Comparison of ENCODE assay signal across 8 mouse cellular contexts in the genomic region with DNA sequence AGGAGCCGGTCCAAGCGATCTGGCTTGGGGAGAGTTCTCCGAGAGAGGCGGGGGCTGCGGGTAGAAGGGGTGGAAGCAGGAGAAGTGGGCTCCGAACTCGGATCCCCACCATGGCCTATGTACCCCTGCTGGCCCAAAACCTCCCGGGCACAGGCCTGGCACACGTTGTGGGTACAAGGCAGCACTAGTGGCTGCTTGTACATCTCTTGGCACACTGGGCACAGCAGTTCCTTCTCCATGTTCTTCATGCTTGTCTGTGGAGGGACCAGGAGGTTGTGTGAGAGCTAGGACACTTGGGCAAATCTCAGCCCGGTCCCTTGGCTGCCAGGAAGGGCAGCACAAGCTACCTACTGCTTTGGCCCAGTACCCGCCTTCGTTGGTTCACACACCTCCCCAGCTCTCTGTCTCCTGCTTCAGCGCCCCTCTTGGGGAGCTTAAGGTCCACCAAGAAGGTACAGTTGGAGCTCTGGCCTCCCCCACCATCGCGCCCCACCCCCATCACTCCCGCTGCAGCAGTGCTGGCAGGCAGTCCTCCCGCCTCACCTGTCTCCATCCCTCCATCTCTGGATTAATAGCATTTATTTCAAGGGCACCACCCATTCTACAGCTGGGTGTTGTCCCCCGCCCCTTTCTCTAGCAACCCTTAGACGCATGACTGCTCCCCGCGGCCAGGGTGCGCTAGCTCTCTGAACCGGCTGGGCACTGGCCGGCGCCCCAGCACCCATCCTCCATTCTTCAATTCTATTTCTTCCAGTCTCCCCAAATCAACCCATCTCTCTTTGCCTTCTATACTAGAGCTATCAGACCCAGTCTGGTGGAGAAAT. TPM values are rescaled to one million over a fixed set of nuclear protein-coding genes. Genes with fewer than 3 reads are reported as not detected.
DNase-seq lines count a peak whose midpoint lies in the region; ATAC-seq and TF ChIP-seq lines count a peak whose summit lies in the region.

No protein-coding gene starts in this region.

- no peak overlapping the region for H3K4me3 ChIP-seq in liver, adult 2 months (ENCODE audit: insufficient read depth, low read depth, low read length)
- peak overlapping the region; percentile 27 to 30 for H3K4me3 ChIP-seq in heart, embryonic 14.5 days (ENCODE audit: control insufficient read depth in 1 of 2, insufficient read depth in 1 of 2, low read depth in 1 of 2, low read length in 2 of 2)
- H3K4me3 ChIP-seq in midbrain, embryonic 14.5 days (replicated peaks; ENCODE audit: low read depth, low read length), result peak overlapping the region; percentile 63

- no peaks in the 10 kb centered on the region for H3K9me3 ChIP-seq in heart, embryonic 14.5 days (ENCODE audit: control insufficient read depth, low read length)
- H3K9me3 ChIP-seq in midbrain, embryonic 14.5 days (ENCODE audit: control insufficient read depth, low read length), result no peaks in the 10 kb centered on the region

- no peak for ATAC-seq in heart, embryonic 14.5 days (ENCODE audit: insufficient number of reproducible peaks, insufficient read depth, low FRiP score, low read depth)
- ATAC-seq in midbrain, embryonic 14.5 days (ENCODE audit: low FRiP score, low TSS enrichment), result peak; percentile 17

- H3K27ac ChIP-seq in liver, adult 2 months (replicated peaks; ENCODE audit: insufficient read depth, low read depth, low read length), result no peak overlapping the region
- no peak overlapping the region for H3K27ac ChIP-seq in heart, embryonic 14.5 days (replicated peaks in 1 of 2; ENCODE audit: control insufficient read depth in 1 of 2, insufficient read depth in 1 of 2, low read depth in 2 of 2, low read length in 2 of 2)
- H3K27ac ChIP-seq in midbrain, embryonic 14.5 days (replicated peaks; ENCODE audit: low read depth, low read length), result peak overlapping the region; percentile 96

- TF ChIP-seq POLR2A in liver, adult 2 months (IDR thresholded peaks at IDR 0.05; ENCODE audit: extremely low read depth, insufficient read depth, low read length), result no peak
- no peak for TF ChIP-seq POLR2A in brain, embryonic 14.5 days (IDR thresholded peaks at IDR 0.05; ENCODE audit: borderline replicate concordance, extremely low read depth, insufficient read depth, insufficient read length, poor library complexity, severe bottlenecking)

- peak overlapping the region; percentile 88 for H3K4me2 ChIP-seq in heart, embryonic 14.5 days (ENCODE audit: low read length)
- H3K4me2 ChIP-seq in midbrain, embryonic 14.5 days (ENCODE audit: low read length), result peak overlapping the region; percentile 84

- no peaks in the 10 kb centered on the region for H3K36me3 ChIP-seq in liver, adult 2 months (ENCODE audit: control insufficient read depth, insufficient read depth, low read length)
- H3K36me3 ChIP-seq in heart, embryonic 14.5 days (ENCODE audit: control insufficient read depth, insufficient read depth, low read length), result peaks cover 6% of the 10 kb centered on the region
- peaks cover 39% of the 10 kb centered on the region for H3K36me3 ChIP-seq in midbrain, embryonic 14.5 days (ENCODE audit: control insufficient read depth, insufficient read depth, low read length)

- no peaks in the 10 kb centered on the region for H3K79me2 ChIP-seq in liver, adult 2 months (ENCODE audit: control insufficient read depth, insufficient read depth, low read length)

- peaks cover 12% of the 10 kb centered on the region; the same call in 1 of the 2 replicates for H3K4me1 ChIP-seq in liver, adult 2 months (ENCODE audit: control insufficient read depth, insufficient read depth, low read length)
- H3K4me1 ChIP-seq in heart, embryonic 14.5 days (ENCODE audit: control insufficient read depth in 2 of 2, insufficient read depth in 2 of 2, low read length in 2 of 2), result peaks cover 8 to 29% of the 10 kb centered on the region in 2 experiments
- H3K4me1 ChIP-seq in midbrain, embryonic 14.5 days (ENCODE audit: control insufficient read depth, insufficient read depth, low read length), result peaks cover 36% of the 10 kb centered on the region

- TF ChIP-seq CTCF in liver, adult 2 months (IDR thresholded peaks at IDR 0.05; ENCODE audit: low read depth, low read length), result 0 out of 2 replicates have a peak, but pooled peaks have one; percentile 27
- peak; percentile 31; the same call in 1 of the 2 replicates for TF ChIP-seq CTCF in brain, embryonic 14.5 days (IDR thresholded peaks at IDR 0.05; ENCODE audit: borderline replicate concordance, extremely low read depth, insufficient read depth, insufficient read length)

- H3K27me3 ChIP-seq in liver, adult 2 months (ENCODE audit: control insufficient read depth, insufficient read depth, low read length), result no peaks in the 10 kb centered on the region
- H3K27me3 ChIP-seq in heart, embryonic 14.5 days (ENCODE audit: control insufficient read depth, insufficient read depth, low read length), result peaks cover 25% of the 10 kb centered on the region
- no peaks in the 10 kb centered on the region for H3K27me3 ChIP-seq in midbrain, embryonic 14.5 days (ENCODE audit: control insufficient read depth, insufficient read depth, low read length)

- 36% methylated on average over 25 of the region's 25 CpGs for WGBS in liver, adult 2 months
- WGBS in heart, embryonic 14.5 days, result 13% methylated on average over 25 of the region's 25 CpGs
- WGBS in midbrain, embryonic 14.5 days, result 9% methylated on average over 25 of the region's 25 CpGs

- no peak overlapping the region for H3K9ac ChIP-seq in liver, adult 2 months (ENCODE audit: low read depth, low read length)
- H3K9ac ChIP-seq in heart, embryonic 14.5 days (ENCODE audit: low read length), result 0 out of 2 replicates have a peak overlapping the region, but pooled peaks have one; percentile 21
- peak overlapping the region; percentile 74 for H3K9ac ChIP-seq in midbrain, embryonic 14.5 days (replicated peaks; ENCODE audit: low read length)

- DNase-seq in liver, adult 2 months (ENCODE audit: extremely low read depth, low read depth, low spot score), result no peak
- no peak for DNase-seq in liver
- DNase-seq in brain, embryonic 14.5 days (ENCODE audit: low read depth), result peak; percentile 31
- peak; percentile 58 to 82 for DNase-seq in kidney, postnatal 25 days
- no peak for DNase-seq in midbrain, embryonic 14.5 days
- no peak for DNase-seq in urinary bladder, adult 18-20 months (ENCODE audit: low spot score in 2 of 2)
- DNase-seq in urinary bladder, postnatal 14 days (ENCODE audit: low spot score), result no peak

RNA-seq across cellular contexts. Expression of gene Krtcap2, which starts 1.4 kb away (rescaled TPM):
- total RNA-seq in liver, adult 2 months (2014; rRNA removed), result 45.1 and 60.3 TPM in 2 replicates
- polyA plus RNA-seq in liver, adult 2 months (2012; rRNA removed), result 157 and 197 TPM in 2 replicates
- polyA plus RNA-seq in brain, embryonic 14.5 days (2012; rRNA removed), result 86.7 and 106 TPM in 2 replicates
- polyA plus RNA-seq in heart, embryonic 14.5 days (2014; fragmentation: Nextera tagmentation; extraction: Ambion mirVana), result 216 and 239 TPM in 2 replicates
- polyA plus RNA-seq in midbrain, embryonic 14.5 days (2014; fragmentation: Nextera tagmentation; extraction: Ambion mirVana), result 199 and 237 TPM in 2 replicates

RNA-seq across cellular contexts. Expression of gene Trim46, which starts 1.7 kb away (rescaled TPM):
- total RNA-seq in liver, adult 2 months (2014; rRNA removed), result 0.07 and 0.18 TPM in 2 replicates
- polyA plus RNA-seq in liver, adult 2 months (2012; rRNA removed), result 0.16 and 0.25 TPM in 2 replicates
- polyA plus RNA-seq in brain, embryonic 14.5 days (2012; rRNA removed), result 131 and 144 TPM in 2 replicates
- polyA plus RNA-seq in heart, embryonic 14.5 days (2014; fragmentation: Nextera tagmentation; extraction: Ambion mirVana), result 0.85 and 0.95 TPM in 2 replicates
- 63.4 and 71.8 TPM in 2 replicates for polyA plus RNA-seq in midbrain, embryonic 14.5 days (2014; fragmentation: Nextera tagmentation; extraction: Ambion mirVana)

RNA-seq across cellular contexts. Expression of gene Dpm3, which starts 14.8 kb away (rescaled TPM):
- total RNA-seq in liver, adult 2 months (2014; rRNA removed), result 102 and 131 TPM in 2 replicates
- polyA plus RNA-seq in liver, adult 2 months (2012; rRNA removed), result 243 and 245 TPM in 2 replicates
- polyA plus RNA-seq in brain, embryonic 14.5 days (2012; rRNA removed), result 145 and 269 TPM in 2 replicates
- polyA plus RNA-seq in heart, embryonic 14.5 days (2014; fragmentation: Nextera tagmentation; extraction: Ambion mirVana), result 92.9 and 97.9 TPM in 2 replicates
- polyA plus RNA-seq in midbrain, embryonic 14.5 days (2014; fragmentation: Nextera tagmentation; extraction: Ambion mirVana), result 71.6 and 84.1 TPM in 2 replicates

RNA-seq across cellular contexts. Expression of gene Muc1, which starts 15.5 kb away (rescaled TPM):
- total RNA-seq in liver, adult 2 months (2014; rRNA removed), result 0.60 and 1.7 TPM in 2 replicates
- 1.3 and 1.7 TPM in 2 replicates for polyA plus RNA-seq in liver, adult 2 months (2012; rRNA removed)
- polyA plus RNA-seq in brain, embryonic 14.5 days (2012; rRNA removed), result 9.3 and 10.0 TPM in 2 replicates
- polyA plus RNA-seq in heart, embryonic 14.5 days (2014; fragmentation: Nextera tagmentation; extraction: Ambion mirVana), result 0.16 TPM in 1 of 2 replicates, not detected in the other
- 2.1 and 2.4 TPM in 2 replicates for polyA plus RNA-seq in midbrain, embryonic 14.5 days (2014; fragmentation: Nextera tagmentation; extraction: Ambion mirVana)

RNA-seq across cellular contexts. Expression of gene Mtx1, which starts 17.5 kb away (rescaled TPM):
- total RNA-seq in liver, adult 2 months (2014; rRNA removed), result 105 and 122 TPM in 2 replicates
- 167 and 187 TPM in 2 replicates for polyA plus RNA-seq in liver, adult 2 months (2012; rRNA removed)
- polyA plus RNA-seq in brain, embryonic 14.5 days (2012; rRNA removed), result 146 and 201 TPM in 2 replicates
- polyA plus RNA-seq in heart, embryonic 14.5 days (2014; fragmentation: Nextera tagmentation; extraction: Ambion mirVana), result 93.6 and 102 TPM in 2 replicates
- polyA plus RNA-seq in midbrain, embryonic 14.5 days (2014; fragmentation: Nextera tagmentation; extraction: Ambion mirVana), result 144 and 151 TPM in 2 replicates

Comparison
In these comparisons a context has a peak if more than half of its experiments do, and no peak if none do; other contexts are left out.
1. DNase-seq: peak in brain, embryonic 14.5 days (single experiment) and kidney, postnatal 25 days (2 of 2); none in liver, adult 2 months (single experiment), liver (single experiment), midbrain, embryonic 14.5 days (single experiment), urinary bladder, adult 18-20 months (0 of 2) and urinary bladder, postnatal 14 days (single experiment).
2. RNA of gene Trim46, which starts 1.7 kb away (polyA plus RNA-seq): 131 to 144 TPM in brain, embryonic 14.5 days and 63.4 to 71.8 TPM in midbrain, embryonic 14.5 days; 0.85 to 0.95 TPM in heart, embryonic 14.5 days and 0.16 to 0.25 TPM in liver, adult 2 months; every median in the first group is over 10 times any median in the second.